Mouse (Mus musculus) urinary bladder, postnatal 25 days (tissue): ENCODE measurements around the gene Fcor.

Source experiments
- DNase-seq: peaks from one replicate; pipeline ENCODE4 v3.0.0; 2022; ENCODE audit warnings: low spot score

Gene Fcor

GRCm38 (mm10) chr8:3674671-3675070, 2.5 kb upstream of the Fcor start:
- no peak for DNase-seq

- no peak for DNase-seq
Measured at GRCm38 (mm10) chr8:3670388-3670787, 1.8 kb downstream of the Fcor start.

DNA sequence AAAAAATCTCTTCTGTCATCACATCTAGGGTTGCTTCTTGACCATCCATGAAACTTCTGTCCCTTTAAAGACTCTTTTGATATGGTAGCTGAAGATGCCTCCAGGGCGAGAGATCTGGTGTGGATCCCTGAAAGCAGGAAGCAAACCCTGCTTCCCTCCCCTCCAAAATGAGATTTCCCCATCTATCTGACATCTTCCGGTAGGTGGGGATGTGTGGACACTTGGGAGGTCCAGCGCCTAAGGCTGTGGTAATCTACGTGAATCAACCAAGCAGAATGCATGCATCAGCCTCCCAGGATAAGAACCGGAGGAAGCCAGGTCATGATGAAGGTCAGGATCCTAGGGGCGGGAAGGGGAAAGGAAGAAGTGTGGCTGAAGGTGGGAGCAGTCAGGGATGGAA, 6.7 kb downstream of the Fcor start, which contains the start of gene Mcemp1:
Mcemp1 (plus strand) TSS at position 248 of the 400 bp plus-strand sequence.
- no peak for DNase-seq

GRCm38 (mm10) chr8:3664405-3664804, 7.8 kb downstream of the Fcor start:
- no peak for DNase-seq

- no peak for DNase-seq
Measured at GRCm38 (mm10) chr8:3660889-3661288, 11.3 kb downstream of the Fcor start.

DNA sequence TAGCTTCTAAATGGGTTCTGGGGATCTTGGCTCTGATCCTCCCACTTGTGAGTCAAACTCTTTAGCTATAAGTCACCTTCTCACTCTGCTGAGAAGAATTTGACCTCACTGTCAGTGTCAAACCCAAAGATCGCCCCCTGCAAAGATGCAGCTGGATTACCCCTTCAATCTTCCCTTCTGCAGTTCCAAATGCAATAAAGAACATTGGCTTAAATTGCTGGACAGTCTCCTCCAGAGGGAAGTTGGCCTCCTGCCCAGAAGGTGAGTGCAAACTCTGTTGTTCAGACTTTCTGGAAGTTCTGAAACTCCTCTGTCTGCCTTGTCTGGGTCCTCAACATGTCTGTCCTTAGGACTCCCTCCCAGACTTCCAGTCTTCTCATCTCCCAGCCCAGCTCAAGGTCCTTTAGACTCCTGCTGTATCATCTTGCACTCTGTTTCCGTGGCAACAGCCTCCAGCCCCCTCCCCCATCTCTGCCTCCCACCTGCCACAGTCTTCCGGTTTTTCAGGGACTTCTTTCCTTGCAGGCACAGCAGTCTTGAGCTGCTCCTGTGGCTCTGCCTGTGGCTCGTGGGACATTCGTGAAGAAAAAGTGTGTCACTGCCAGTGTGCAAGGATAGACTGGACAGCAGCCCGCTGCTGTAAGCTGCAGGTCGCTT, 15.3 kb downstream of the Fcor start:
- DNase-seq = no peak

DNA sequence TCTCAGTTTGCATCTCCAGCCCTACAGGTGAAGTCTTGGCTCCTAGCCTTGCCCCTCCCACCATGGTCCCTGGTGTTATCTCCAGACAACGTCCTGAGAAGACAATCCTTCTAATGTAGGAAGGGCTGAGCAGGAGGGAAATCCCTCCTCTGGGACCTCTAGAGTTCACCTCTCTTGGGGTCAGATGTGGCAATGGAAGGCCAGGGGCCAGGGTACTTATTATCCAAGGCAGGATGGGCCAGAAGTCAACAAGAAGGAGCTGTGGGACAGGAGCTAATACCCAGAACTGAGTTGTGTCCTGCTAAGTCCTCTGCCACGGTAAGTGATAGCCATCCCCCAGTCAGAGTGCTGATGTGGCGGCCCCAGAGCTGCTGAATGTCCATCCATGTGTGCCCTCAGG, 16.6 kb downstream of the Fcor start, which contains the start of gene Retn:
Retn (plus strand) TSS at position 245 of the 400 bp plus-strand sequence.
- no peak for DNase-seq

- DNase-seq = no peak
Measured at GRCm38 (mm10) chr8:3654726-3655508, 17.2 kb downstream of the Fcor start.

- DNase-seq = no peak
Measured at GRCm38 (mm10) chr8:3652845-3653244, 19.3 kb downstream of the Fcor start.

GRCm38 (mm10) chr8:3648990-3649389, 23.2 kb downstream of the Fcor start:
- no peak for DNase-seq

DNA sequence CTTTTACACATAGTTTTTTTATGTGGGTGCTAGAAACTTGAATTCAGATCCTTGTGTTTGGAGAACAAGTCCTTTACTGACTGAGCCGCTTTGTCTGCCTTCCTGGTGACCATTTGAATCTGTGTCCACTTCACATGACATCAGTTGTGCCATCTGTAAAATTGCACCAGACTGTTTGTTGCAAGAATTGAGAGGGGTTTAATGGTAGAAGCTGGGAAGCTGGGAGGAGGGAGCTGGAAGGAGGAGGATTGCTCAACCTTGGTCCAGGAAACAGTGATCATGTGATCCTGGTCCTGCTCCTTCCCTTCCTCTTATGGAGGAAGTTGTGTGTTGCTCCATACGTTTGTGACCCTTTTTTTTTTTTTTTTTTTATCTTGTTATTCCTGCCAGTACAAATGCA, 23.9 kb downstream of the Fcor start:
- no peak for DNase-seq

DNA sequence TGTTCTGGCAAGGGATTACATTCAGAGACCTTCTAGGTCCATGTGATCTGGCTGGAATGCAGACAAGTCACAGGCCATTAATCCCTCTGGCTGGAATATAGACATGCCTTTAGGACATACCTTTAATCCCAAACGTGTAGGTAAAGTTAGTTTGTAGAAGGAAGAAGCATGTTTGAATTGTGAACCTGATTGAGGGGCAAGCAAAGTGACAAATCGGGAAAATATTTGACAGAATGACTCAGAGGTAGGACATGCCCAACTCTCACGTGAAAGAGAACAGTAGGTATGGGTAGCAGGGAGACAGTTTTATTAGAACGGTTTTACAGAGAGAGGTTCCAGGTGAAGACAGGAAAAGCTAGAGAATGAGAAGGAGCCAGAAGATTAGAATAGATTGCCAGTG, 24.6 kb downstream of the Fcor start:
- DNase-seq = no peak

- DNase-seq = no peak
Measured at GRCm38 (mm10) chr8:3646824-3647531, 25.2 kb downstream of the Fcor start.

GRCm38 (mm10) chr8:3645804-3646203, 26.4 kb downstream of the Fcor start:
- peak; percentile 44 for DNase-seq

GRCm38 (mm10) chr8:3631478-3631875, 40.7 kb downstream of the Fcor start:
- DNase-seq = no peak

DNA sequence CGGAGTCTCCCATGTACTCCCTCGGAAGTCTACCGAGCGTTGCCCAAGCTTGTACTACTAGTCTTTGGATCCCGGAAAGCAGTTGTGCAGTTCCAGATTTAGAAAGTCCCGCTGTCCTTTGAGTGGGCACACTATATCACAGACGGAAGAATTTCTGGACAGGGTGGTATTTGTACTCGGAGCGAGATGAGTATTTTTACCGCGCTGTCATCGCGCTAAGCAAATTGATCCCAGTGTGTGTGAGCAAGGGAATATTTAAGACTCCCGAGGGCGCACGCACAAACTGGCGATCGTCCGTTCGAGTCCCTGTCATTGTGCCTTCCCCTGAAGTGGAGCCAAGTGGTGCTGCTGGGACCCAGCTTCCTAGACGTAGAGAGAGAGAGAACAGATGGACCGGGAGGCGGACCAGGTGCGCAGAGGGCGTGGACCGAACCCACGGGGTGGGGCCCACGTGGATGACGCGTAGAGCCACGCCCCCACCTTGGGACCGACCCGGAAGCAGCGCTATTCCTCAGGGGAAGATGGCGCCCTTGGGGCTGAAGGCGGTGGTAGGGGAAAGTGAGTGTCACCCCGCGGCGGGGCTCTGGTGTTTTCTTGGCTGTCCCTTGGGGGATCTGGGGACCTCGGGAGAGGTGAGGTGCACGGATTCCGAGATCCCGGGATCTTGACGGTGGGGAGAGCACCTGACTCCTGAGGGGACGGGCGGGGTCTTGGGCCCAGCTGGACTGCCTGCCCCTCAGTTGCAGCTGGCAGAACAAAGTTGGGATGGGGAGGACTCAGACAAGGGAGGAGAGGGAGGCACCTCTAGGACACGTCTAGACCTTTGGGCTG, 41.3 kb downstream of the Fcor start, which contains the start of gene Stxbp2:
Stxbp2 (plus strand) TSS at position 309 of the 831 bp plus-strand sequence.
- DNase-seq = peak; percentile 76

DNA sequence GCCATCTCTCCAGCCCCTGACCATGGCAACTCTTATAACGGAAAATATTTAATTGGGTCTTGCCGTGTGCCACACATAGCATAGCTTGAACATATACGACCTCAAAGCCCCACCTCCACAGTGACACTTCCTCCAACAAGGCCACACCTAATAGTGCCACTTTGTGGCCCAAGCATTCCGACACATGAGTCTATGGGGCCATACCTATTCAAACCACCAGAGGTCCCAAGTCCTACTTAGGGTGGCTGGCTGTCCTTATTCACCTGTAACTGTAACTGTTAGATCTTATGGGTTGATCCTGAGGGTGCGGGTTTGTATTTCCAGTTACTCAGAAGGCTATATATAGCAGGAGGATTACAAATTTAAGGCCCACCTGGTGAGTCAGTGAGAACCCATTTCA, 44.1 kb downstream of the Fcor start:
- no peak for DNase-seq

- DNase-seq = no peak
Measured at GRCm38 (mm10) chr8:3626971-3627370, 45.2 kb downstream of the Fcor start.

DNA sequence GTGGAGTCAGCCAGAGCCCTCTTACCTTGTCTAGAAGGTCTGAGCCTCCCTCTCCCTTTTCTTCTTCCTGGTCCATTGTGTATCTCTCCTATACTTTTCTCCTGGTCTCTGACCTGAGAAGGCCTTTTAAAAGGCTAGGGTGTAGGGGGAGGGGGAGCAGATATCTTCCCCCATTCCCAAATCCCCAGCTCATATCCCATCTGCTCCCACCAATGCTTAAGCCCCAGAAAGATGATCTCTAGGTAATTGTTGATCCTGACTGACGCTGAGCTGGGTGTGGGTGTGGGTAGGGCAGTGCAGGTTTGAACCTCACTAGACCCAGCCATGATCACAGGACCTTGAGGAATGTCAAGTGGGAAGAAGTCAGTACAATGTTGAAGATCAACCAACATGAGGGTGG, 46.7 kb downstream of the Fcor start, which contains the start of gene Pcp2:
Pcp2 (minus strand) TSS at position 101 of the 400 bp plus-strand sequence.
- DNase-seq = no peak

GRCm38 (mm10) chr8:3622119-3622518, 50.0 kb downstream of the Fcor start:
- no peak for DNase-seq

GRCm38 (mm10) chr8:3621199-3621970, 50.8 kb downstream of the Fcor start, which contains the start of the genes Xab2 and Pet100:
Xab2 (minus strand) TSS chr8:3621316.
Pet100 (plus strand) TSS chr8:3621548.
- DNase-seq = peak; percentile 95
